Mouse (Mus musculus) heart, postnatal 4 days (tissue): ENCODE measurements around the gene Top3a. TPM values are rescaled to one million over a fixed set of nuclear protein-coding genes. Genes with fewer than 3 reads are reported as not detected.
A peak's percentile ranks its signal among the peaks of the same experiment; 100 is the strongest.
"Not testable (repeated sequence)": the region's sequence is repeated elsewhere in the genome, so short reads cannot be mapped to it uniquely, and the experiment has no call there.

Source experiments
- DNase-seq: peaks from one replicate; pipeline ENCODE4 v3.0.0; 2021
- total RNA-seq, 2 experiments: library from RNA; stranded (reverse); gene quantifications; 2 replicates each; pipeline ENCODE4 v1.2.3; 2021

Top3a gene
- total RNA-seq: 1 to 10 TPM; 7.7 to 8.0 TPM

- DNase-seq: peak; percentile 81
Observed at GRCm38 (mm10) chr11:60776829-60777740, at the start of gene Top3a, which contains the start of gene Smcr8. Top3a (minus strand) TSS chr11:60777365. Smcr8 (plus strand) TSS chr11:60777524.

- no peak for DNase-seq
Observed at GRCm38 (mm10) chr11:60826700-60827099, 49.5 kb upstream of the Top3a start.

- DNase-seq: no peak
Observed at GRCm38 (mm10) chr11:60825191-60825590, 48.0 kb upstream of the Top3a start.

- DNase-seq: no peak
Observed at GRCm38 (mm10) chr11:60823771-60824170, 46.6 kb upstream of the Top3a start.

GRCm38 (mm10) chr11:60816398-60816797 lies 39.2 kb upstream of the Top3a start:
- DNase-seq: no peak

- not testable (repeated sequence) for DNase-seq
Observed at GRCm38 (mm10) chr11:60811618-60812017, 34.5 kb upstream of the Top3a start, which contains the start of gene Shmt1. Shmt1 (minus strand) TSS chr11:60811718.

- DNase-seq: peak; percentile 96
Observed at GRCm38 (mm10) chr11:60811054-60811460, 33.9 kb upstream of the Top3a start.

- DNase-seq: no peak
Observed at GRCm38 (mm10) chr11:60810046-60810965, 33.1 kb upstream of the Top3a start.

- DNase-seq: no peak
Observed at GRCm38 (mm10) chr11:60809546-60809945, 32.4 kb upstream of the Top3a start.

GRCm38 (mm10) chr11:60808286-60809070 lies 31.3 kb upstream of the Top3a start:
- peak; percentile 46 for DNase-seq

- no peak for DNase-seq
Observed at GRCm38 (mm10) chr11:60800892-60801291, 23.7 kb upstream of the Top3a start.

GRCm38 (mm10) chr11:60799977-60800376 lies 22.8 kb upstream of the Top3a start:
- DNase-seq: no peak

GRCm38 (mm10) chr11:60796342-60796741 lies 19.2 kb upstream of the Top3a start:
- no peak for DNase-seq

GRCm38 (mm10) chr11:60790472-60790871 lies 13.3 kb upstream of the Top3a start:
- no peak for DNase-seq

- DNase-seq: peak; percentile 32
Observed at GRCm38 (mm10) chr11:60787595-60787994, 10.4 kb upstream of the Top3a start.

GRCm38 (mm10) chr11:60784179-60784922 lies 7.2 kb upstream of the Top3a start:
- DNase-seq: no peak

- DNase-seq: no peak
Observed at GRCm38 (mm10) chr11:60779673-60780189, 2.6 kb upstream of the Top3a start.

- DNase-seq: no peak
Observed at GRCm38 (mm10) chr11:60777801-60778370, 721 bp upstream of the Top3a start.

GRCm38 (mm10) chr11:60776107-60776828 lies 897 bp downstream of the Top3a start:
- DNase-seq: no peak

GRCm38 (mm10) chr11:60775578-60775977 lies 1.6 kb downstream of the Top3a start:
- DNase-seq: no peak
